Mouse (Mus musculus) ES-E14 (cell line): ENCODE measurements around the gene Kcnk4. TPM values are rescaled to one million over a fixed set of nuclear protein-coding genes. Genes with fewer than 3 reads are reported as not detected.
A peak's percentile ranks its signal among the peaks of the same experiment; 100 is the strongest.

Experiments
- DNase-seq: peaks from one replicate; pipeline ENCODE4 v3.0.0-alpha.2; 2013; ENCODE audit warnings: low read depth, low spot score
- H3K27ac ChIP-seq: 2 replicates; pipeline ENCODE4 v1.5.1; 2012; ENCODE audit warnings: low read depth, mild to moderate bottlenecking, low read length, moderate library complexity, mixed read lengths; ENCODE audit not compliant: poor library complexity, insufficient read depth, severe bottlenecking
- H3K36me3 ChIP-seq: 2 replicates; pipeline ENCODE4 v1.6.1; 2012; ENCODE audit warnings: mild to moderate bottlenecking, low read length, moderate library complexity, mixed read lengths; ENCODE audit not compliant: control insufficient read depth, poor library complexity, insufficient read depth, severe bottlenecking
- H3K4me1 ChIP-seq, 2 experiments: fragments of 150-350 bp in 1 of 2; sonication (generic) in 1 of 2; 2 replicates each; pipeline ENCODE4 v1.6.1; 2012; ENCODE audit warnings: low read length in 2 of 2, mild to moderate bottlenecking in 1 of 2, mixed read lengths in 1 of 2; ENCODE audit not compliant: control insufficient read depth in 2 of 2, insufficient read depth in 2 of 2, poor library complexity in 1 of 2
- H3K4me3 ChIP-seq, 2 experiments: fragments of 150-350 bp in 1 of 2; sonication (generic) in 1 of 2; 2 replicates each; pipeline ENCODE4 v1.5.1; 2012; ENCODE audit warnings: low read length in 2 of 2, low read depth in 1 of 2, mild to moderate bottlenecking in 1 of 2, mixed read lengths in 1 of 2; ENCODE audit not compliant: insufficient read depth in 1 of 2, poor library complexity in 1 of 2, severe bottlenecking in 1 of 2
- H3K9ac ChIP-seq: 2 replicates; pipeline ENCODE4 v1.6.1; 2012; ENCODE audit warnings: low read depth, mild to moderate bottlenecking, low read length, mixed read lengths; ENCODE audit not compliant: poor library complexity, insufficient read depth, severe bottlenecking
- H3K9me3 ChIP-seq: fragments of 150-350 bp; sonication (generic); 2 replicates; pipeline ENCODE4 v1.6.1; 2012; ENCODE audit warnings: low read depth, mild to moderate bottlenecking, low read length; ENCODE audit not compliant: control insufficient read depth, insufficient read depth
- CHD2 ChIP-seq: IDR thresholded peaks from 2 replicates; pipeline ENCODE4 v1.6.1; 2014; ENCODE audit warnings: mild to moderate bottlenecking, low read depth, low read length, inconsistent platforms
- HCFC1 ChIP-seq: IDR thresholded peaks from 2 replicates; pipeline ENCODE4 v1.6.1; 2012; ENCODE audit warnings: low read length, inconsistent platforms, borderline replicate concordance; ENCODE audit not compliant: insufficient read depth
- MAFK ChIP-seq: IDR thresholded peaks from 2 replicates; pipeline ENCODE4 v1.6.1; 2014; ENCODE audit warnings: mild to moderate bottlenecking, low read depth, low read length, inconsistent platforms; ENCODE audit not compliant: insufficient read depth
- ZC3H11A ChIP-seq: IDR thresholded peaks from 2 replicates; pipeline ENCODE4 v1.6.1; 2012; ENCODE audit warnings: low read depth, mild to moderate bottlenecking, inconsistent platforms, low read length, borderline replicate concordance
- ZNF384 ChIP-seq: IDR thresholded peaks from 2 replicates; pipeline ENCODE4 v1.6.1; 2012; ENCODE audit warnings: low read depth, low read length, inconsistent platforms
- in situ Hi-C, 2 experiments: fragments of 600-800 bp; cut with MboI; formaldehyde crosslinking; loops; one replicate each; pipeline ENCODE4 v1.15.1; 2025; ENCODE audit warnings: low sequenced_read_pairs in 2 of 2, inconsistent platforms in 1 of 2; ENCODE audit not compliant: unreplicated experiment in 2 of 2
- total RNA-seq: library from RNA; depleted of rRNA; stranded (reverse); fragments of 300-350 nt; gene quantifications from 2 replicates; pipeline ENCODE4 v1.2.3, GENCODE M21; 2012

The Kcnk4 gene
- total RNA-seq, 1 experiment: 4.4 TPM

- TF ChIP-seq ZNF384 (no peak), CHD2 (no peak), MAFK (no peak), HCFC1 (no peak), ZC3H11A (no peak)
- Histone ChIP-seq H3K27ac (no peak overlapping the region), H3K4me1 (peaks cover 2 to 7% of the 10 kb centered on the region in 2 experiments; a peak in 2 of 4 replicates), H3K9me3 (no peaks in the 10 kb centered on the region), H3K36me3 (no peaks in the 10 kb centered on the region), H3K4me3 (no peak overlapping the region), H3K9ac (no peak overlapping the region)
- no peak for DNase-seq
- in situ Hi-C loops: no loop called here
Observed at GRCm38 (mm10) chr19:6939106-6940002, 5.0 kb upstream of the Kcnk4 start.

GRCm38 (mm10) chr19:6937541-6938465, 3.5 kb upstream of the Kcnk4 start:
- Histone ChIP-seq H3K4me3 (no peak overlapping the region), H3K9me3 (no peaks in the 10 kb centered on the region), H3K9ac (no peak overlapping the region), H3K4me1 (peaks cover 2 to 12% of the 10 kb centered on the region in 2 experiments; a peak in 2 of 4 replicates), H3K36me3 (no peaks in the 10 kb centered on the region), H3K27ac (no peak overlapping the region)
- no peak for DNase-seq
- in situ Hi-C loops: no loop called here
- no peak for TF ChIP-seq ZC3H11A
- TF ChIP-seq ZNF384: no peak
- TF ChIP-seq CHD2: no peak
- TF ChIP-seq MAFK: no peak
- TF ChIP-seq HCFC1: no peak

GRCm38 (mm10) chr19:6936299-6936698, 2.0 kb upstream of the Kcnk4 start:
- in situ Hi-C loops: no loop called here

GRCm38 (mm10) chr19:6933436-6934194, 700 bp downstream of the Kcnk4 start:
- TF ChIP-seq HCFC1 (no peak), CHD2 (no peak), ZC3H11A (no peak), ZNF384 (no peak), MAFK (no peak)
- no peaks in the 10 kb centered on the region for H3K9me3 ChIP-seq
- in situ Hi-C loops: no loop called here
- H3K27ac ChIP-seq: no peak overlapping the region
- no peak for DNase-seq
- peak overlapping the region; percentile 46 for H3K9ac ChIP-seq
- H3K36me3 ChIP-seq: no peaks in the 10 kb centered on the region
- H3K4me1 ChIP-seq: peaks cover 3 to 26% of the 10 kb centered on the region in 2 experiments
- H3K4me3 ChIP-seq: peak overlapping the region; percentile 58 to 67

More at GRCm38 (mm10) chr19:6936299-6936698, 2.0 kb upstream of the Kcnk4 start:
- no peak for DNase-seq
- no peak overlapping the region for H3K4me3 ChIP-seq
- no peak overlapping the region for H3K9ac ChIP-seq
- peaks cover 2 to 21% of the 10 kb centered on the region in 2 experiments; a peak in 3 of 4 replicates for H3K4me1 ChIP-seq
- no peak for TF ChIP-seq ZC3H11A
- TF ChIP-seq HCFC1: no peak
- TF ChIP-seq CHD2: no peak
- no peak for TF ChIP-seq MAFK
- no peak for TF ChIP-seq ZNF384
- H3K36me3 ChIP-seq: no peaks in the 10 kb centered on the region
- no peaks in the 10 kb centered on the region for H3K9me3 ChIP-seq
- no peak overlapping the region for H3K27ac ChIP-seq
